Mouse (Mus musculus) embryonic facial prominence, embryonic 12.5 days (tissue): ENCODE results near the gene Fam102b. TPM values are rescaled to one million over a fixed set of nuclear protein-coding genes. Genes with fewer than 3 reads are reported as not detected.
A peak's percentile ranks its signal among the peaks of the same experiment; 100 is the strongest.

Source experiments
- ATAC-seq: fragments of 200-750 bp; cut with Nextera tagmentation; 2 replicates; pipeline ENCODE4 v1.8.0; 2017; ENCODE audit not compliant: insufficient number of reproducible peaks, insufficient read depth, low FRiP score, low TSS enrichment
- H3K27ac ChIP-seq: fragments of 300-500 bp; sonication (generic); 2 replicates; pipeline ENCODE4 v1.5.1; 2016; ENCODE audit warnings: mild to moderate bottlenecking
- H3K27me3 ChIP-seq: fragments of 300-500 bp; sonication (generic); 2 replicates; pipeline ENCODE4 v1.6.1; 2016; ENCODE audit warnings: mild to moderate bottlenecking, moderate library complexity
- H3K36me3 ChIP-seq: fragments of 300-500 bp; sonication (generic); 2 replicates; pipeline ENCODE4 v1.6.1; 2016; ENCODE audit warnings: mild to moderate bottlenecking
- H3K4me1 ChIP-seq: fragments of 300-500 bp; sonication (generic); 2 replicates; pipeline ENCODE4 v1.6.1; 2016
- H3K4me2 ChIP-seq: fragments of 300-500 bp; sonication (generic); replicated peaks from 2 replicates; pipeline ENCODE4 v1.6.1; 2016; ENCODE audit warnings: mild to moderate bottlenecking, moderate library complexity
- H3K4me3 ChIP-seq: fragments of 300-500 bp; sonication (generic); 2 replicates; pipeline ENCODE4 v1.5.1; 2016; ENCODE audit warnings: mild to moderate bottlenecking
- H3K9ac ChIP-seq: fragments of 300-500 bp; sonication (generic); 2 replicates; pipeline ENCODE4 v1.6.1; 2016; ENCODE audit warnings: mild to moderate bottlenecking, moderate library complexity
- H3K9me3 ChIP-seq: fragments of 300-500 bp; sonication (generic); 2 replicates; pipeline ENCODE4 v1.6.1; 2016; ENCODE audit warnings: mild to moderate bottlenecking, moderate library complexity
- WGBS: fragments of 180-500 bp; shearing (Covaris S2); methylation state at CpG from one replicate; pipeline ENCODE4 v1.1.7; 2016; 5-methylcytosine and 5-hydroxymethylcytosine counted together
- polyA plus RNA-seq: library from polyadenylated mRNA; unstranded; fragments of >200 nt; fragmentation: Nextera tagmentation; extraction: Ambion mirVana; gene quantifications from 2 replicates; pipeline ENCODE4 v1.2.1, GENCODE M21; 2016

Gene Fam102b
- polyA plus RNA-seq = 11.6 and 15.1 TPM in 2 replicates

DNA sequence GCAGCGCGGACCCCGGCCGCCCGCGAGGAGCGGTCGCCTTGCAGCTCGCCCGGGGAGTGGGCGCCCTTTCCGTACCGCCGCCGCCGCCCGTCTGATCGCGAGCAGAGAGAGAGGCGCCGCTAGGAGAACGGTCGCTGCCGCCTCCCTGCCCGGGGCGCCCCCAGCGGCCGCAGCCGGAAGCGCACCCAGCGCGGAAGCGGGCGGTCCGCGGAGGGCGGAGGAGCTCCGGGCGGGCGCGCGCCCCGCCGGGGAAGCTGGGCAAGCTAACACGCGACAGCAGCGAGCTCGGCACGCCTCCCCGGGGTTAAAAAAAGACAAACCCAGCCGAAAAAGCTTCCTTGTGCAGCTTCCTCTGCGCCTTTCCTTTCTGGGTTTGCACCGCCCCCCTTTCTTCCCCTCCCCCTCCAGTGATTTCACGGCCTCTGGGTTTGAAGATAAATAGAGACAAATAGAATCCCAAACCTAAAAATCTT is at the start of gene Fam102b:
TSS of gene Fam102b (minus strand) at position 93 of the 473 bp plus-strand sequence.
- Histone ChIP-seq H3K4me1 (peaks cover 26% of the 10 kb centered on the region), H3K27ac (peak within 1 kb of the TSS; percentile 87)
- WGBS = under 1% methylated on average over 52 of the region's 54 CpGs

DNA sequence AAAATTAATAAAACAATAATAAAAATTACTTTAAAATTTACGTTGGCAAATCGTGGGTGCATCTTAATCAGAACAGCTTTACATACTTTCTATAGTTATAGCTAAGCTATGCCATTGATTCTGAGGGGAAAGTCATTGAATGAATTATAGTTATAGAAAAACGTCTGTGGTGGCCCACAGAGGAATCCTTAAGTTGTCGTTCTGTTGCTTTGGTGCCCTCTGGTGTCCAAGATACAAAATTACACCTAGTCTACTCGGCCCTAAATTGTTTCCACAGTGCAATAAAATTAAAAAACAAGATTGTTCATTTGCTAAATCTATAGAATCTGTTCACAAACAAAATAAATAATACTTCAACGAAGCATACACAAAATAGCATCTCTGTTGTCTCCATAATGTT is 35.6 kb upstream of the Fam102b start:
- no peaks in the 10 kb centered on the region for H3K27me3 ChIP-seq
- no peaks in the 10 kb centered on the region for H3K9me3 ChIP-seq
- ATAC-seq = no peak
- H3K9ac ChIP-seq = no peak overlapping the region
- WGBS = 3% methylated on average over 6 of the region's 6 CpGs
- no peak overlapping the region for H3K4me3 ChIP-seq
- no peaks in the 10 kb centered on the region for H3K36me3 ChIP-seq
- no peaks in the 10 kb centered on the region for H3K4me1 ChIP-seq
- no peak overlapping the region for H3K27ac ChIP-seq
- H3K4me2 ChIP-seq = no peak overlapping the region

More for the DNA sequence above, at the start of gene Fam102b:
- Histone ChIP-seq H3K4me2 (peak within 1 kb of the TSS; percentile 74), H3K36me3 (no peaks in the 10 kb centered on the region), H3K9me3 (no peaks in the 10 kb centered on the region), H3K9ac (peak within 1 kb of the TSS; percentile 77), H3K27me3 (no peaks in the 10 kb centered on the region), H3K4me3 (peak within 1 kb of the TSS; percentile 64)
- ATAC-seq = peak; percentile 82

DNA sequence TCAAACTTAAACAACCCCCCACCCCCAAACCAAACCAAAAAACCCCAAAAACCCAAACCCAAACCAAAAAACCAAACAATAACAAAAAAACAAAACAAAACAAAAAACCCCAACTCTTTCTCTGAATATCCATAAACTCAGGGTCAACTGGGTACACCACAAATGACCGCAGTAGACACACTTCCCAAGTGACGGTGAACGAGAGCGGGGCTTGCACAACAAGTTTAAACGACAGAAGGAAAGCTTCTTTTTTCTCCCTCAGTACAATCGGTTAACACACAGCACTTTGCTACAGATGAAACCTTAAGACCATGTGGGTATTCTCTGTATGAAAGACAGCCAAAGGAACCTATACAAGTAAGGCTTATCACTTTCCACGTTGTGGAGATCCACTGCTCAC is 35.0 kb upstream of the Fam102b start:
- no peak for ATAC-seq

DNA sequence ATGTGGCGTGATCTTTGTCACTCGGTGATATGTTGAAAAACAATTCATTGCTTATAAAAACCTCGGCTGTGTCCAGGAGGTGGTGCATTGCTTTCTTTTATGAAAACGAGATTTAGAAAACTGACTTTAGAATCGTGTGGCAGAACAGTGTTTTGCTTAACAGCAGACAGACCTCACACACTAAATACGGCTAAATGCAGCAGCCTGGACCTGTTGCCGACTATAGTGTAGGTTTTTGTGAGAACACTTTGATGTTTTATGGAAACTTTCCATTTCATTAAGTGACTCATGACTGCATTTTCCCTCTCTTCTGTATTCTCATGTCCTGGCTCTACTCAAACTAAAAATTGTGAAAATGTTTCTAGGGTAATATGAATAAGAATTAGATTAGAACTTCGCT is 32.5 kb upstream of the Fam102b start:
- ATAC-seq = no peak
- no peak overlapping the region for H3K27ac ChIP-seq
- H3K9ac ChIP-seq = no peak overlapping the region
- H3K9me3 ChIP-seq = no peaks in the 10 kb centered on the region
- 67% methylated on average over 8 of the region's 8 CpGs for WGBS
- no peaks in the 10 kb centered on the region for H3K27me3 ChIP-seq
- H3K4me1 ChIP-seq = no peaks in the 10 kb centered on the region
- no peak overlapping the region for H3K4me3 ChIP-seq
- H3K36me3 ChIP-seq = no peaks in the 10 kb centered on the region
- no peak overlapping the region for H3K4me2 ChIP-seq

More for the DNA sequence above, 35.0 kb upstream of the Fam102b start:
- Histone ChIP-seq H3K27ac (no peak overlapping the region), H3K27me3 (no peaks in the 10 kb centered on the region), H3K4me1 (no peaks in the 10 kb centered on the region), H3K4me3 (no peak overlapping the region), H3K36me3 (no peaks in the 10 kb centered on the region), H3K4me2 (no peak overlapping the region), H3K9me3 (no peaks in the 10 kb centered on the region), H3K9ac (no peak overlapping the region)
- 79% methylated on average over 7 of the region's 7 CpGs for WGBS

DNA sequence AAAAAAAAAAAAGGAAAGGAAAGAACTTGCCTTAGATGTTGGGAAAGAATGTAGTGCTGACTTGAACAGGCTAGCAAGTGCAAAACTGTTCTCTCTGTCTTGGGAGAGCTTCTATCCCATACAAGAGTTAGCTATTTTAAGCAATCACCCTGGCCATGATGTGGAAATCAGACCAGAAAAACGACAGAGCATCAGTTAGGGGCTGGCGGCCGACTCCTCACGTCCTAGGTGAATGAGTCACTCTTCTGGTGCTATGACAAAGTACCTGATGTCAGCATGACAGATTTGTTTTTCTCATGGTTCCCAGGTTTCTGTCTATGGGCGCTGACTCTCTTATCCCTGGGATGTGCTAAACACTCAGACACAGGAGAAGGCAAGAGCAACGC is 24.5 kb upstream of the Fam102b start:
- Histone ChIP-seq H3K9ac (no peak overlapping the region), H3K27ac (no peak overlapping the region), H3K4me1 (0 out of 2 replicates have a peak, but pooled peaks cover 3% of the 10 kb centered on the region), H3K4me2 (no peak overlapping the region), H3K36me3 (no peaks in the 10 kb centered on the region), H3K9me3 (no peaks in the 10 kb centered on the region), H3K4me3 (no peak overlapping the region), H3K27me3 (no peaks in the 10 kb centered on the region)
- no peak for ATAC-seq
- WGBS = 91% methylated on average over 6 of the region's 6 CpGs

DNA sequence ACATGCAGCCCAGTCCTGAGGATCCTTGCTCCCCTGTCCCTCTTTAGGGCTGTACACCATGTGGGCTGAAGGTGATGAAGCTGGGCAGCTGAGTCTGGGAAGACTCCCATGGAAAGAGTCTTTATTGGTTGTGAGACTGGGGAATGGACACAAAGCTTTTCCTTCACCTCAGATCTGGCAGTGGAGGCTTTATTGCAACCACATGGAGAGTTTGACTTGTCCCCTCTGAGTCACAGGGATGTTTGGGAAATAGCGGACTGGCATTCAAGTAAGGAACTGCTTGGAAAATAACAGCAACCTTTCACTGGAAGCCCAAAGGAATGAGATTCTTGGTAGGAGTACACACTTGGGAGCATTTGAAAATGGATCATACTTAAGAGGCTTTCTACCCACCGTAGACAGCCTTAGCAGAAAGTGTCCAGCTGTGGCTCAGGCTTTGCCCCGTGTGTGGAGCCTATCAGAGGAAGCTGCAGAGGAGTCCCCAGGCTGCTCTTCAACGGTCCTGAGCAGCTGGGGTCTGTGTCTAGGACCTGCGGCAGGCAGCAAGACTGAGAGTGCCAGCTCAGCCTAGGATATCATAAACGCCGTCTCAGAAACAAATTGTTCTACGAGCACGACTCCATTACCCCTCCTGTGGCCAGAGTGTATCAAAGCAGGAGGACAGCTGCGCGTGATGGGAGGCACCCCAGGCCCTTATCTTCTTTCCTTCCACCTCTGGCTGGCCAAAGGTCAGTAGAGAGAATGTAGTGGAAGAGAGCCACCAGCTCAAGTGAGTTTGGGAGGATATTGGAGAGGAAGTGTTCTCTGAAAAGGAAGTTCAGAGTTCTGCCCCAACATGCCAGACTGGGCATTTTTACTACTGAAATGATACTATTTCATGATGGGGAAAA is 23.9 kb upstream of the Fam102b start:
- 59% methylated on average over 11 of the region's 11 CpGs for WGBS
- no peak for ATAC-seq
- no peaks in the 10 kb centered on the region for H3K9me3 ChIP-seq
- no peak overlapping the region for H3K4me3 ChIP-seq
- no peaks in the 10 kb centered on the region for H3K36me3 ChIP-seq
- no peak overlapping the region for H3K9ac ChIP-seq
- no peak overlapping the region for H3K27ac ChIP-seq
- H3K27me3 ChIP-seq = no peaks in the 10 kb centered on the region
- H3K4me1 ChIP-seq = 0 out of 2 replicates have a peak, but pooled peaks cover 3% of the 10 kb centered on the region
- H3K4me2 ChIP-seq = no peak overlapping the region

DNA sequence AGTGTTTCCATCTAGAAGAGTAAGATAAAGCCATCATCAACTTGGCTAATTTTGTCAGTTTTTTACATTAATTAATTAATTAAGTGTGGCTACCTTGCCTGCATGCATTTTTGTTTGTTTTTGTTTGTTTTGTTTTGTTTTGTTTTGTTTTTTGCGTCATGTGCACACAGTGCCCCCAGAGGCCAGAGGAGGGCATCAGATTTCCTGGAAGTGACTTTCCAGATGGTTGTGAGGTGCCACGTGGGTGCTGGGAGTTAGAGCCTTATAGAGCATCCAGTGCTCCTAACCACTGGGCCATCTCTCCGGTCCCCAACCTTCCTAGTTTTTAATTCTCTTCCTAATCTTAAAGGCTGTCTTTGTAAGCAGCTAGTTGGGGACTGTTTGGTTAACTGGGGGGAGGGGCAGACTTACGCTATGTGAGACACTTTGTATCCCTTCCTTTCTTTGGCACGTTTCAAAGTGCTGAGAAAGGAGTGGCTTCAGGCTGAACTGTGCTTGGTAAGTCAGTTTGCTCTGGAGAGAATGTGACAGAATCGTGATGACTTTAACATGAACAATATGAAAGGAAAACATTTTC is 20.4 kb upstream of the Fam102b start:
- Histone ChIP-seq H3K9me3 (no peaks in the 10 kb centered on the region), H3K27me3 (no peaks in the 10 kb centered on the region), H3K36me3 (no peaks in the 10 kb centered on the region), H3K4me3 (no peak overlapping the region), H3K27ac (no peak overlapping the region), H3K4me1 (0 out of 2 replicates have a peak, but pooled peaks cover 3% of the 10 kb centered on the region), H3K9ac (no peak overlapping the region), H3K4me2 (no peak overlapping the region)
- WGBS = 24% methylated on average over 6 of the region's 6 CpGs
- no peak for ATAC-seq

DNA sequence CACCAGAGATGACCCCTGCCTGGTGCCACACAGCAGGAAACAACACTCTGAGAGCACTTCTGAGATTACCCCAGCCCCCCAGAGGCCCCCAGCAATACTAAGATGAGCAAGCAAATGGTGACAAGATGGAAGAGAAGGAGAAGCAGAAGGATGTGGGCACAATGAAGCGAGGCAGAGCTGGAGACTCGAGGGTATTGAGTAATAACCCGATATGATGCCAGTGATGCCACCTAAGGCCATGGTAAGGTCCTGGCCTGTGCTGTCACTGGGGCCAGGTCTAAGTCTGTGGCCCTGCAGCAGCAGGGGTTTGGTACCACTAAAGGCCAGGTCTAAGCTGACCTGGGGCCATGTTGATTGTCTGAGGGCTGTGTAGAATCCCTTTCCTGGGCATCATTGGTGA is 19.0 kb upstream of the Fam102b start:
- Histone ChIP-seq H3K4me2 (no peak overlapping the region), H3K4me1 (0 out of 2 replicates have a peak, but pooled peaks cover 3% of the 10 kb centered on the region), H3K36me3 (no peaks in the 10 kb centered on the region), H3K9ac (no peak overlapping the region), H3K9me3 (no peaks in the 10 kb centered on the region), H3K27me3 (no peaks in the 10 kb centered on the region), H3K4me3 (no peak overlapping the region), H3K27ac (no peak overlapping the region)
- ATAC-seq = no peak
- 89% methylated on average over 3 of the region's 3 CpGs for WGBS

DNA sequence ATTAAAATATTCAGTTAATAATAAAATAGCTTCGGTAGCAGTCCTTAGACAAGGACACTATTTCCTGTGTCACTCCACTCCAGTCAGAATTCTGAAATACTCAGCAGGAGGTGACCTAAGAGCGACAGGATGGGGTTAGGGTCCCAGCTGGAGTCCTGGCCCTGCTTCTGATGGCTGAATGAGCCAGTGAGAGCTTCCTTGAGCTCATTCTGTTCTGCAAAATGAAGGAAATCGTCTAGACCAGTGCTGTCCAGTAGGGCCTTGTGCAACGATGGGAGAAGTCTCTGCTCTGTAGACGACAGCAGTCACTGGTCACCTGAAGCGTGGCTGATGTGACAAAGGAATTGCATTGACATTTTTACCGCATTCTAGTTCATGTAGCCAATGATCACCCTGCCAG is 16.0 kb upstream of the Fam102b start:
- H3K4me3 ChIP-seq = no peak overlapping the region
- H3K4me1 ChIP-seq = 0 out of 2 replicates have a peak, but pooled peaks cover 3% of the 10 kb centered on the region
- H3K27ac ChIP-seq = no peak overlapping the region
- WGBS = 59% methylated on average over 7 of the region's 7 CpGs
- H3K27me3 ChIP-seq = no peaks in the 10 kb centered on the region
- no peaks in the 10 kb centered on the region for H3K9me3 ChIP-seq
- ATAC-seq = no peak
- H3K9ac ChIP-seq = no peak overlapping the region
- no peaks in the 10 kb centered on the region for H3K36me3 ChIP-seq
- no peak overlapping the region for H3K4me2 ChIP-seq

DNA sequence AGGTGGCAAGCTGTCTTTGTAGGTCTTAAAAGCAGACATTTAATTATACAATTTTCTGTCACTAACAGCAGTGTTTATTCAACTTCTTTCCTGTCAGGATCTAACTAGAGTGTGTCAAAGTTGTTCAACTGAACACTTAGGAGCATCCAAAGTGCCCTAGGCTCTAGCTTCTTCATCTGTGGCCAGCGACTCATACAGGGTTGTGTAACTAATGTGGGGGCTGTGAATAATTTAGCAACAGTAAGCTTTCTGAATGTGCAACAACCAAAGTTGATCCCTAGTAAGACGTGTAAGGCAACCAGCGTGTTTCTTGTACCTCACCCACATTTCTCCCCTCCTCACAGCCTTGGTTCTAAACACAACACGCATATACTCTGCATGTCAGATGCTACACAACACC is 13.5 kb upstream of the Fam102b start:
- no peak overlapping the region for H3K27ac ChIP-seq
- H3K36me3 ChIP-seq = no peaks in the 10 kb centered on the region
- H3K4me3 ChIP-seq = no peak overlapping the region
- no peaks in the 10 kb centered on the region for H3K27me3 ChIP-seq
- no peak overlapping the region for H3K4me2 ChIP-seq
- H3K4me1 ChIP-seq = no peaks in the 10 kb centered on the region
- WGBS = 85% methylated on average over 4 of the region's 4 CpGs
- H3K9ac ChIP-seq = no peak overlapping the region
- no peaks in the 10 kb centered on the region for H3K9me3 ChIP-seq
- ATAC-seq = no peak

DNA sequence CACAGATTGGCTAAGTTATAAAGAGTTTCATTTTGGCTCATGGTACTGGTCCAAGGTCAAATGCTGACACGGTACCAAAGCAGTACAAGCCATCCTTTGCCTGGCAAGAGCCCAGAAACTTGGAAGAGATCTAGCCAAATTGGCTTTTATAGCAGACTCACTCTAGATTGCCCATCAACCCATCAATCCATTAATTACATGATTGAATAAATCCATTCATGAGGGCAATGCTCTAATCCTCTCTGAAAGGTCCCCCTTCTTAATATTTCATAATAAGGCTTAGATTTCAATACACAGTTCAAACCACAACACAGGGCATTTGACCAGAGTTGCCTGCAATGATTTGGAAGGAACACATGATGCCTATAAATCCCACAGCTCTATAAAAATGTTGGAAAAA is 7.0 kb upstream of the Fam102b start:
- ATAC-seq = no peak
- Histone ChIP-seq H3K4me3 (no peak overlapping the region), H3K27me3 (no peaks in the 10 kb centered on the region), H3K4me2 (no peak overlapping the region), H3K4me1 (0 out of 2 replicates have a peak, but pooled peaks cover 4% of the 10 kb centered on the region), H3K36me3 (no peaks in the 10 kb centered on the region), H3K9ac (no peak overlapping the region), H3K27ac (no peak overlapping the region), H3K9me3 (no peaks in the 10 kb centered on the region)
- WGBS = 89% methylated on average over 1 of the region's 1 CpGs

DNA sequence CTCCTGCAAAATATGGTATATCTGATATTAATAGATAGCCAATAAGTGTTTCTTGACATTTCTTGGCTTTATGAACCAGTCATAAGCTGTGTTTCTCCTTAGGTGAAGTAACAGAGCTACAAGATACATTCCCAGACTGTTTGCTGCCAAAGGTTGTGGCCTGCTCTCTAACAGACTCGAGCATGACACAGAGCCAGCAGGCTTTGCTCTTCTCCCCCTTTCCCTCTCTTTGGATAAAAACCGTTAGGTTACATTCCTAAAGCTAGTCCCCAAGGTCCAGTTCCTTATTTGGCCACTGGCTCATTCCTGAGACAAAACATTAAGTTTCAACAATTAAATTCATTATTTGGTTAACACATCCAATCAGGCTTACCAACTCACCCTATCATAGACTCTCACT is 4.9 kb upstream of the Fam102b start:
- H3K27ac ChIP-seq = no peak overlapping the region
- no peaks in the 10 kb centered on the region for H3K27me3 ChIP-seq
- no peak overlapping the region for H3K4me2 ChIP-seq
- H3K9ac ChIP-seq = no peak overlapping the region
- no peaks in the 10 kb centered on the region for H3K9me3 ChIP-seq
- WGBS = 21% methylated on average over 2 of the region's 2 CpGs
- no peak overlapping the region for H3K4me3 ChIP-seq
- ATAC-seq = no peak
- no peaks in the 10 kb centered on the region for H3K36me3 ChIP-seq
- H3K4me1 ChIP-seq = 0 out of 2 replicates have a peak, but pooled peaks cover 4% of the 10 kb centered on the region
